Mouse (Mus musculus) bone marrow macrophage, adult 2 months (primary cell): Measurements from ENCODE around the gene Coq2. TPM values are rescaled to one million over a fixed set of nuclear protein-coding genes. Genes with fewer than 3 reads are reported as not detected.

Experiments used
- H3K27ac ChIP-seq: 2 replicates; pipeline ENCODE4 v1.5.1; 2012; ENCODE audit warnings: low read depth, low read length; ENCODE audit not compliant: insufficient read depth
- H3K4me1 ChIP-seq: 2 replicates; pipeline ENCODE4 v1.6.1; 2012; ENCODE audit warnings: low read length; ENCODE audit not compliant: control insufficient read depth, insufficient read depth
- H3K4me3 ChIP-seq: 2 replicates; pipeline ENCODE4 v1.5.1; 2012; ENCODE audit warnings: mild to moderate bottlenecking, low read length, moderate library complexity; ENCODE audit not compliant: insufficient read depth
- CTCF ChIP-seq: IDR thresholded peaks from 2 replicates; pipeline ENCODE4 v1.5.1; 2012; ENCODE audit warnings: low read depth, mild to moderate bottlenecking, low read length, moderate library complexity
- POLR2A ChIP-seq: IDR thresholded peaks from 2 replicates; pipeline ENCODE4 v1.6.1; 2012; ENCODE audit warnings: mild to moderate bottlenecking, low read depth, low read length, borderline replicate concordance
- polyA plus RNA-seq: library from polyadenylated mRNA; stranded (reverse); fragments of >200 nt; gene quantifications from 2 replicates; pipeline ENCODE4 v1.2.4, GENCODE M21; 2012; ENCODE audit not compliant: missing spikeins, insufficient read depth, insufficient read length

The Coq2 gene
- polyA plus RNA-seq, 1 experiment: 19.9 TPM

GRCm38 (mm10) chr5:100643253-100643990 is 31.5 kb downstream of the Coq2 start:
- peaks cover 24% of the 10 kb centered on the region for H3K4me1 ChIP-seq
- H3K27ac ChIP-seq: no peak overlapping the region
- no peak overlapping the region for H3K4me3 ChIP-seq
- TF ChIP-seq CTCF: no peak
- TF ChIP-seq POLR2A: no peak

GRCm38 (mm10) chr5:100642316-100642715 is 32.6 kb downstream of the Coq2 start:
- Histone ChIP-seq H3K4me3 (no peak overlapping the region), H3K4me1 (peaks cover 24% of the 10 kb centered on the region), H3K27ac (no peak overlapping the region)
- no peak for TF ChIP-seq POLR2A
- TF ChIP-seq CTCF: no peak

- no peak overlapping the region for H3K27ac ChIP-seq
- H3K4me1 ChIP-seq: peaks cover 36% of the 10 kb centered on the region
- TF ChIP-seq CTCF: no peak
- TF ChIP-seq POLR2A: no peak
- H3K4me3 ChIP-seq: no peak overlapping the region
Observed at GRCm38 (mm10) chr5:100638483-100638882, 36.5 kb downstream of the Coq2 start.

GRCm38 (mm10) chr5:100636794-100637544 is 38.0 kb downstream of the Coq2 start:
- peaks cover 37% of the 10 kb centered on the region for H3K4me1 ChIP-seq
- H3K27ac ChIP-seq: no peak overlapping the region

GRCm38 (mm10) chr5:100635908-100636307 is 39.0 kb downstream of the Coq2 start:
- Histone ChIP-seq H3K4me1 (peaks cover 37% of the 10 kb centered on the region), H3K27ac (no peak overlapping the region), H3K4me3 (no peak overlapping the region)

More at GRCm38 (mm10) chr5:100636794-100637544, 38.0 kb downstream of the Coq2 start:
- TF ChIP-seq CTCF (no peak), POLR2A (no peak)
- H3K4me3 ChIP-seq: no peak overlapping the region

GRCm38 (mm10) chr5:100634885-100635478 is 40.0 kb downstream of the Coq2 start:
- H3K4me3 ChIP-seq: no peak overlapping the region
- peaks cover 37% of the 10 kb centered on the region for H3K4me1 ChIP-seq
- H3K27ac ChIP-seq: no peak overlapping the region
- TF ChIP-seq CTCF (no peak), POLR2A (no peak)

More at GRCm38 (mm10) chr5:100635908-100636307, 39.0 kb downstream of the Coq2 start:
- TF ChIP-seq POLR2A: no peak
- TF ChIP-seq CTCF: no peak

- no peak overlapping the region for H3K27ac ChIP-seq
- no peak overlapping the region for H3K4me3 ChIP-seq
- H3K4me1 ChIP-seq: peaks cover 31% of the 10 kb centered on the region
- no peak for TF ChIP-seq CTCF
Observed at GRCm38 (mm10) chr5:100632540-100633129, 42.3 kb downstream of the Coq2 start.

GRCm38 (mm10) chr5:100628807-100629206 is 46.1 kb downstream of the Coq2 start:
- H3K4me1 ChIP-seq: peaks cover 12% of the 10 kb centered on the region
- no peak overlapping the region for H3K4me3 ChIP-seq
- TF ChIP-seq CTCF: no peak
- TF ChIP-seq POLR2A: no peak
- H3K27ac ChIP-seq: no peak overlapping the region

GRCm38 (mm10) chr5:100626526-100626925 is 48.4 kb downstream of the Coq2 start:
- no peak for TF ChIP-seq POLR2A
- no peak for TF ChIP-seq CTCF
- peaks cover 6% of the 10 kb centered on the region for H3K4me1 ChIP-seq
- H3K27ac ChIP-seq: no peak overlapping the region
- H3K4me3 ChIP-seq: no peak overlapping the region

- Histone ChIP-seq H3K27ac (no peak overlapping the region), H3K4me3 (no peak overlapping the region), H3K4me1 (peaks cover 6% of the 10 kb centered on the region)
- TF ChIP-seq POLR2A (no peak), CTCF (no peak)
Observed at GRCm38 (mm10) chr5:100624743-100625360, 50.1 kb downstream of the Coq2 start.
